Mouse (Mus musculus): ENCODE measurements around the gene Slc17a5. TPM values are rescaled to one million over a fixed set of nuclear protein-coding genes. Genes with fewer than 3 reads are reported as not detected.

Slc17a5 gene
- polyA plus RNA-seq, 1 experiment from 2014 or later, result 10.0 TPM

GRCm38 (mm10) chr9:78595257-78595656 is 7.4 kb upstream of the Slc17a5 start:
- no peak overlapping the region for H3K27ac ChIP-seq
- no peaks in the 10 kb centered on the region for H3K4me1 ChIP-seq (replicated peaks)
- H3K4me3 ChIP-seq, result no peak overlapping the region
- no peaks in the 10 kb centered on the region for H3K9me3 ChIP-seq
- H3K27me3 ChIP-seq (ENCODE audit: insufficient read depth, poor library complexity, severe bottlenecking), result no peaks in the 10 kb centered on the region
- WGBS, result 89% methylated on average over 3 of the region's 3 CpGs
- DNase-seq (ENCODE audit: low spot score), result no peak
- no peaks in the 10 kb centered on the region for H3K36me3 ChIP-seq

- WGBS, result 97% methylated on average over 2 of the region's 2 CpGs
- Histone ChIP-seq H3K4me1 (replicated peaks) (peaks cover 13% of the 10 kb centered on the region), H3K36me3 (no peaks in the 10 kb centered on the region), H3K9me3 (no peaks in the 10 kb centered on the region), H3K27me3 (ENCODE audit: insufficient read depth, poor library complexity, severe bottlenecking) (no peaks in the 10 kb centered on the region; the same call in 1 of the 2 replicates), H3K4me3 (no peak overlapping the region), H3K27ac (no peak overlapping the region)
- no peak for DNase-seq (ENCODE audit: low spot score)
Measured at GRCm38 (mm10) chr9:78590471-78590870, 2.6 kb upstream of the Slc17a5 start.

- H3K9me3 ChIP-seq, result no peaks in the 10 kb centered on the region
- H3K4me3 ChIP-seq, result peak overlapping the region; percentile 82
- DNase-seq (ENCODE audit: low spot score), result peak; percentile 12
- H3K4me1 ChIP-seq (replicated peaks), result peaks cover 13% of the 10 kb centered on the region
- no peaks in the 10 kb centered on the region; the same call in 1 of the 2 replicates for H3K27me3 ChIP-seq (ENCODE audit: insufficient read depth, poor library complexity, severe bottlenecking)
- WGBS, result 85% methylated on average over 10 of the region's 10 CpGs
- peak overlapping the region; percentile 91; the same call in 1 of the 2 replicates for H3K27ac ChIP-seq
- H3K36me3 ChIP-seq, result peaks cover 8% of the 10 kb centered on the region; the same call in 1 of the 2 replicates
Measured at GRCm38 (mm10) chr9:78588411-78589033, 681 bp upstream of the Slc17a5 start.

GRCm38 (mm10) chr9:78587218-78587883 is 490 bp downstream of the Slc17a5 start:
- H3K27me3 ChIP-seq (ENCODE audit: insufficient read depth, poor library complexity, severe bottlenecking), result no peaks in the 10 kb centered on the region; the same call in 1 of the 2 replicates
- peaks cover 13% of the 10 kb centered on the region for H3K4me1 ChIP-seq (replicated peaks)
- WGBS, result 2% methylated on average over 31 of the region's 31 CpGs
- no peak for DNase-seq (ENCODE audit: low spot score)
- H3K9me3 ChIP-seq, result no peaks in the 10 kb centered on the region
- H3K27ac ChIP-seq, result peak overlapping the region; percentile 91
- peaks cover 12% of the 10 kb centered on the region; the same call in 1 of the 2 replicates for H3K36me3 ChIP-seq
- peak overlapping the region; percentile 82 for H3K4me3 ChIP-seq

DNA sequence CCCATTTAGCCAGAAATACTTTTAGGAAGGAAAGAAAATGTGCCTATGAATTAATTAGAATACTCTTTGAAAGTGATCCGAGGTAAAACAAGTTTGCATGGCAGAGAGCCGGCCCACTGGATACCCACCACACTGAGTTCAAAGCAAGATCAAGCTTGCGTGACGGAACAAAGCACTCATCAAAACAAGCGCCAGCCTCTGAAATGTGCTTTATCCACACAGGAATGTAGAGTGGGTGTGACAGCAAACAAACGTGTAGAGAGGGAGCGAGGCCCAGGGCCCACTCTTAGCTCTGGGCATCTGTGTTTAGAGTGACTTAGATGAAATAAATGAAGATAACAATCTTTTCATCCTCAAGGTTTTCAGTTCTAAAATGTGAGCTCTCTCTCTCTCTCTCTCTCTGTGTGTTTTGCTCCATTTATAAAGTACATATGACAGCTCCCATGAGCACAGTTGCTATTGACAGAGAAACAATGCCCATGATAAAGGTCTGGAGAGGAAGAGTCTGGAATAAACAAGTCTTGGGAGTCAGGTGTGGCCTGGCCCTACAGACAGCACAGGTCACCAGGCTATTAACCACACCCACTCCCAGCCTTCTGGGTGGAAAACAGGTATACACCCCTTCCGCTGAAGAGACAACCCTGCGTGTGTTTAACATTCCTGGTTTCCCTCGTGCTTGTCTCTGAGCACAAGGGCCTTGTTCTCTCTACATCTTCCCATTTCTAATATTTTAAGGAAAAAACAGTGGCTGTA is 8.0 kb downstream of the Slc17a5 start:
- DNase-seq (ENCODE audit: low spot score), result no peak
- no peak overlapping the region for H3K4me3 ChIP-seq
- 50% methylated on average over 10 of the region's 10 CpGs for WGBS
- H3K9me3 ChIP-seq, result no peaks in the 10 kb centered on the region
- peaks cover 52% of the 10 kb centered on the region for H3K36me3 ChIP-seq
- no peak overlapping the region for H3K27ac ChIP-seq
- H3K27me3 ChIP-seq (ENCODE audit: insufficient read depth, poor library complexity, severe bottlenecking), result no peaks in the 10 kb centered on the region
- peaks cover 8% of the 10 kb centered on the region; the same call in 1 of the 2 replicates for H3K4me1 ChIP-seq (replicated peaks)

DNA sequence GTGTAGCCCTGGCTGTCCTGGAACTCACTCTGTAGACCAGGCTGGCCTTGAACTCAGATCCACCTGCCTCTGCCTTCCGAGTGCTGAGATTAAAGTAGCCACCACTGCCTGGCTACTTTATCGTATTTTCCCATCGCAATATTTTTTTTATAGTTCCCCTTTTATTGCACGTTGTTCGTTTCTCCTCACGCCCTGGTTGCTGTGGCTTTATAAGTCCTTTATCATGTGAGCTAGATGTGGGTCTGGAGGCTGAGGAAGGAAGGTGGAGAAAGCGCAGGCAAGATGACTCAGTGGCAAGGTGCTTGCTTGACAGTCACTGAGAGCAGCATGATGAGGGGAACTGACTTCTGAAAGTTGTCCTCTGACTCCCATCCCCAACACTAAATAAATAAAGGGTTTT is 9.0 kb downstream of the Slc17a5 start:
- H3K4me1 ChIP-seq (replicated peaks), result peaks cover 8% of the 10 kb centered on the region; the same call in 1 of the 2 replicates
- no peaks in the 10 kb centered on the region for H3K9me3 ChIP-seq
- 94% methylated on average over 7 of the region's 7 CpGs for WGBS
- H3K27me3 ChIP-seq (ENCODE audit: insufficient read depth, poor library complexity, severe bottlenecking), result no peaks in the 10 kb centered on the region
- no peak for DNase-seq (ENCODE audit: low spot score)
- no peak overlapping the region for H3K27ac ChIP-seq
- no peak overlapping the region for H3K4me3 ChIP-seq
- peaks cover 52% of the 10 kb centered on the region for H3K36me3 ChIP-seq

GRCm38 (mm10) chr9:78576466-78576865 is 11.4 kb downstream of the Slc17a5 start:
- Histone ChIP-seq H3K27ac (no peak overlapping the region), H3K4me3 (no peak overlapping the region), H3K27me3 (ENCODE audit: insufficient read depth, poor library complexity, severe bottlenecking) (no peaks in the 10 kb centered on the region), H3K4me1 (replicated peaks) (peaks cover 8% of the 10 kb centered on the region; the same call in 1 of the 2 replicates), H3K9me3 (no peaks in the 10 kb centered on the region), H3K36me3 (peaks cover 52% of the 10 kb centered on the region)
- 91% methylated on average over 5 of the region's 5 CpGs for WGBS
- DNase-seq (ENCODE audit: low spot score), result no peak

- no peak for DNase-seq (ENCODE audit: low spot score)
- H3K9me3 ChIP-seq, result no peaks in the 10 kb centered on the region
- 92% methylated on average over 9 of the region's 9 CpGs for WGBS
Measured at GRCm38 (mm10) chr9:78569934-78570333, 17.9 kb downstream of the Slc17a5 start.

DNA sequence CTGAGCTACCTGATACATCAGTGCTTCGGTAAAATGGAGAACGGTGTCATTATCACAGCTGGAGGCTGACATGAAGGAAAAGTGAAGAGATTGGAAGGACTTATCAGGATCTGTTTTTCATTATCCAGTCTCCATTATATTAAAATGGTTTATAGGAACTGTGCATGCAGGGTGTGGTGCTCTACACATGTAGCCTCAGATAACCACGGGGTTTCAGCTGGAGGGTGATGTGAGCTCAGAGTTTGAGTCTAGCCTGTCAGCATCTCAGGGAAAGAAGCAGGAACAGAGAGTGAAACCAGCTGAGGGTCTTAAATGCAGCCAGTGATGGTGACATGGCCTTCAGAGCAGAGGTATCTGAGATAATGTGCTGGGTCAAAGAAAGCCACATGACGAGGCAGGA is 28.4 kb downstream of the Slc17a5 start:
- DNase-seq (ENCODE audit: low spot score), result no peak
- WGBS, result 87% methylated on average over 4 of the region's 4 CpGs
- H3K27me3 ChIP-seq (ENCODE audit: insufficient read depth, poor library complexity, severe bottlenecking), result no peaks in the 10 kb centered on the region
- peaks cover 11% of the 10 kb centered on the region for H3K36me3 ChIP-seq
- H3K4me1 ChIP-seq (replicated peaks), result no peaks in the 10 kb centered on the region
- no peaks in the 10 kb centered on the region for H3K9me3 ChIP-seq
- no peak overlapping the region for H3K4me3 ChIP-seq
- H3K27ac ChIP-seq, result no peak overlapping the region

More at GRCm38 (mm10) chr9:78569934-78570333, 17.9 kb downstream of the Slc17a5 start:
- Histone ChIP-seq H3K36me3 (peaks cover 34% of the 10 kb centered on the region), H3K4me1 (replicated peaks) (no peaks in the 10 kb centered on the region), H3K4me3 (no peak overlapping the region), H3K27me3 (ENCODE audit: insufficient read depth, poor library complexity, severe bottlenecking) (no peaks in the 10 kb centered on the region), H3K27ac (no peak overlapping the region)

DNA sequence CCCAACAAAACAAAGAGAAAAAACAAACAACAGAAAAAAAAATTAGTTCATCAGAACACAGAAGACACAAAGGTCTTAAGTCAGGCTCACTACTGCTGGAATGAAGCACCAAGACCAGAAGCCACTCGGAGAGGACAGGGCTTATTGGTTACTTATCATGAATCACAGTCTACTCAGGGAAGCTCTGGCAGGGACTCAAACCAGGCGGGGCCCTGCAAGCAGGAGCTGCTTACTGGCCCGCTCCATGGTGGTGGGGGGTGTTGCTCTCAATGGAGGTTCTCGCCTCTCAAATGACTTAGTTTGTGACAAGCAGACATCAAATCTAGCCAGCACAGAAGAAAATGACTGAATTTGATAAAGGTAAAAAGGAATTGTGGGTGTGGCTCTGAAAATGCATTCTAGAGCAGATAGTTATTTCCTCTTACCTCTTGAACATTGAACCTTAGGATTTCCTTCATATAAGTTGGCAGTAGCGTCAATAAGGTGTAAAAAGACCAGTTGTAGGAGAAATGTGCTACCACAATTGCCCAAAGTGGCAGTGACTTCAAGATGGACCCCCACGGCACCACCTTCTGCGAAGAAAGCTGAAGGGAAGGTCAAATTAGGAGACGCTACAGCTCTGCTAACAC is 29.1 kb downstream of the Slc17a5 start:
- H3K36me3 ChIP-seq, result peaks cover 11% of the 10 kb centered on the region
- H3K27ac ChIP-seq, result no peak overlapping the region
- H3K4me1 ChIP-seq (replicated peaks), result no peaks in the 10 kb centered on the region
- H3K4me3 ChIP-seq, result no peak overlapping the region
- no peak for DNase-seq (ENCODE audit: low spot score)
- H3K27me3 ChIP-seq (ENCODE audit: insufficient read depth, poor library complexity, severe bottlenecking), result no peaks in the 10 kb centered on the region
- H3K9me3 ChIP-seq, result no peaks in the 10 kb centered on the region
- WGBS, result 92% methylated on average over 8 of the region's 8 CpGs

- Histone ChIP-seq H3K4me1 (replicated peaks) (no peaks in the 10 kb centered on the region), H3K36me3 (peaks cover 19% of the 10 kb centered on the region), H3K27ac (no peak overlapping the region), H3K27me3 (ENCODE audit: insufficient read depth, poor library complexity, severe bottlenecking) (no peaks in the 10 kb centered on the region), H3K9me3 (no peaks in the 10 kb centered on the region), H3K4me3 (no peak overlapping the region)
- no peak for DNase-seq (ENCODE audit: low spot score)
- 90% methylated on average over 1 of the region's 1 CpGs for WGBS
Measured at GRCm38 (mm10) chr9:78557041-78557440, 30.8 kb downstream of the Slc17a5 start.

GRCm38 (mm10) chr9:78552984-78553383 is 34.9 kb downstream of the Slc17a5 start:
- 48% methylated on average over 12 of the region's 12 CpGs for WGBS
- H3K27ac ChIP-seq, result no peak overlapping the region
- no peak overlapping the region for H3K4me3 ChIP-seq
- H3K36me3 ChIP-seq, result peaks cover 23% of the 10 kb centered on the region
- no peaks in the 10 kb centered on the region for H3K9me3 ChIP-seq
- H3K4me1 ChIP-seq (replicated peaks), result no peaks in the 10 kb centered on the region
- H3K27me3 ChIP-seq (ENCODE audit: insufficient read depth, poor library complexity, severe bottlenecking), result no peaks in the 10 kb centered on the region
- peak; percentile 74 for DNase-seq (ENCODE audit: low spot score)
